In genomic region chr17:34187261-34187916, GRCm38 (mm10) we compare ENCODE assay signal across 8 mouse cellular contexts. TPM values are rescaled to one million over a fixed set of nuclear protein-coding genes. Genes with fewer than 3 reads are reported as not detected.
DNase-seq lines count a peak whose midpoint lies in the region; ATAC-seq lines count a peak whose summit lies in the region.

Gene Tap1, plus strand, starts transcription at chr17:34187553.
Gene Psmb9, minus strand, starts transcription at chr17:34187764.

- under 1% methylated on average over 46 of the region's 46 CpGs for WGBS in hindbrain, embryonic 14.5 days

- peak within 1 kb of the TSS; percentile 32 for H3K9ac ChIP-seq in hindbrain, embryonic 14.5 days

- H3K4me2 ChIP-seq in hindbrain, embryonic 14.5 days (replicated peaks): peak within 1 kb of the TSS; percentile 77

- H3K27ac ChIP-seq in hindbrain, embryonic 14.5 days: no peak within 1 kb of the TSS

- peak within 1 kb of the TSS; percentile 36 for H3K4me3 ChIP-seq in hindbrain, embryonic 14.5 days (replicated peaks; ENCODE audit: low read length)

- no peaks in the 10 kb centered on the region for H3K9me3 ChIP-seq in hindbrain, embryonic 14.5 days (ENCODE audit: control insufficient read depth, low read length)

- peak; percentile 97 for DNase-seq in R1 (ENCODE audit: low read depth, low spot score)
- DNase-seq in cerebellum, postnatal 25 days: peak; percentile 91 to 95
- peak; percentile 94 for DNase-seq in frontal cortex, postnatal 25 days (ENCODE audit: low spot score in 2 of 2)
- DNase-seq in hindbrain, embryonic 14.5 days (ENCODE audit: low spot score): peak; percentile 92
- DNase-seq in layer of hippocampus, postnatal 36 days: peak; percentile 94 to 95
- DNase-seq in lung, postnatal 36 days: peak; percentile 99
- DNase-seq in retina, postnatal 1 day: peak; percentile 92
- DNase-seq in urinary bladder, adult 18-20 months (ENCODE audit: low spot score in 2 of 2): peak; percentile 97 to 99

- no peaks in the 10 kb centered on the region for H3K36me3 ChIP-seq in hindbrain, embryonic 14.5 days (replicated peaks; ENCODE audit: control insufficient read depth, insufficient read depth)

- peaks cover 62% of the 10 kb centered on the region for H3K27me3 ChIP-seq in hindbrain, embryonic 14.5 days (ENCODE audit: control insufficient read depth, insufficient read depth, low read length)

- H3K4me1 ChIP-seq in hindbrain, embryonic 14.5 days (replicated peaks; ENCODE audit: control insufficient read depth, insufficient read depth, low read length): peaks cover 13% of the 10 kb centered on the region

- ATAC-seq in hindbrain, embryonic 14.5 days (ENCODE audit: low FRiP score): peak; percentile 93

RNA-seq across cellular contexts. Expression of gene Tap1, which starts in this region (rescaled TPM):
- 2.2 and 2.6 TPM in 2 replicates for polyA plus RNA-seq in hindbrain, embryonic 14.5 days (2014; fragmentation: Nextera tagmentation; extraction: Ambion mirVana)
- total RNA-seq in layer of hippocampus, postnatal 36 days (2021): 1 to 10 TPM; 3.4 to 3.5 TPM

RNA-seq across cellular contexts. Expression of gene Psmb9, which starts in this region (rescaled TPM):
- 0.95 and 1.2 TPM in 2 replicates for polyA plus RNA-seq in hindbrain, embryonic 14.5 days (2014; fragmentation: Nextera tagmentation; extraction: Ambion mirVana)
- total RNA-seq in layer of hippocampus, postnatal 36 days (2021): 1 to 10 TPM; 1.2 to 1.7 TPM
